Mouse (Mus musculus) small intestine, adult 10 weeks (tissue): ENCODE results near the gene Olfr697. TPM values are rescaled to one million over a fixed set of nuclear protein-coding genes. Genes with fewer than 3 reads are reported as not detected.

Experiments
- polyA plus RNA-seq: library from polyadenylated mRNA; stranded (reverse); fragments of 350-450 nt; fragmentation: Illumina TruSeq; extraction: RNeasy Lipid Tissue Mini Kit (QIAGEN cat#74804); gene quantifications from one replicate; pipeline ENCODE4 v1.2.3, GENCODE M21; 2014; ENCODE audit warnings: low replicate concordance

Gene Olfr697
- polyA plus RNA-seq: not detected

GRCm38 (mm10) chr7:106742343-106742742, at the start of gene Olfr697:
TSS of gene Olfr697 (minus strand) at chr7:106742443.

GRCm38 (mm10) chr7:106755297-106755696, 13.1 kb upstream of the Olfr697 start, which contains the start of gene Olfr698:
TSS of gene Olfr698 (minus strand) at chr7:106755397.

GRCm38 (mm10) chr7:106716296-106716695, 25.9 kb downstream of the Olfr697 start, which contains the start of gene Olfr695:
TSS of gene Olfr695 (minus strand) at chr7:106716396.

GRCm38 (mm10) chr7:106691714-106692113, 50.5 kb downstream of the Olfr697 start, which contains the start of gene Olfr694:
TSS of gene Olfr694 (minus strand) at chr7:106691814.

Other genes starting within 250 kb of the Olfr697 start
- not detected for gene Olfr693, start 61.9 kb downstream of the Olfr697 start, polyA plus RNA-seq
- not detected for gene Olfr694, start 50.6 kb downstream of the Olfr697 start, polyA plus RNA-seq
- not detected for gene Olfr695, start 26.0 kb downstream of the Olfr697 start, polyA plus RNA-seq
- not detected for gene Olfr698, start 13.0 kb upstream of the Olfr697 start, polyA plus RNA-seq
- gene Olfr699, start 50.8 kb upstream of the Olfr697 start, polyA plus RNA-seq: not detected
- not detected for gene Olfr700, start 66.4 kb upstream of the Olfr697 start, polyA plus RNA-seq
- not detected for gene Olfr701, start 71.7 kb upstream of the Olfr697 start, polyA plus RNA-seq
- gene Olfr702, start 91.5 kb upstream of the Olfr697 start, polyA plus RNA-seq: not detected
- not detected for gene Olfr703, start 100.9 kb upstream of the Olfr697 start, polyA plus RNA-seq
- not detected for gene Olfr704, start 120.7 kb upstream of the Olfr697 start, polyA plus RNA-seq
- gene Olfr705, start 134.4 kb upstream of the Olfr697 start, polyA plus RNA-seq: not detected
- gene Olfr706, start 145.7 kb upstream of the Olfr697 start, polyA plus RNA-seq: not detected
- gene Olfr707, start 158.8 kb upstream of the Olfr697 start, polyA plus RNA-seq: not detected
- gene Olfr1532-ps1, start 165.6 kb upstream of the Olfr697 start, polyA plus RNA-seq: 0.45 TPM
- not detected for gene Olfr709-ps1, start 189.8 kb upstream of the Olfr697 start, polyA plus RNA-seq
- not detected for gene Olfr710, start 205.9 kb upstream of the Olfr697 start, polyA plus RNA-seq
- not detected for gene Olfr6, start 221.5 kb upstream of the Olfr697 start, polyA plus RNA-seq
- not detected for gene Olfr711, start 233.0 kb upstream of the Olfr697 start, polyA plus RNA-seq